Mouse (Mus musculus) left cerebral cortex, adult 8-10 months (tissue): ENCODE results near the gene Fxyd1. TPM values are rescaled to one million over a fixed set of nuclear protein-coding genes. Genes with fewer than 3 reads are reported as not detected.

Source experiments
- DNase-seq, 2 experiments: peaks; one replicate each; pipeline ENCODE4 v3.0.0; 2022; ENCODE audit warnings: low spot score in 2 of 2
- microRNA-seq, 2 experiments: library from miRNA; unstranded; fragments of <30 nt; microRNA quantifications; one replicate each; pipeline ENCODE4 v1.2.0; 2022
- total RNA-seq, 4 experiments: library from RNA; stranded (reverse); gene quantifications; 2 replicates each; pipeline ENCODE4 v1.2.4; 2022

The Fxyd1 gene
- total RNA-seq, 4 experiments from 2014 or later: 57.6 to 144 (median 110) TPM

DNA sequence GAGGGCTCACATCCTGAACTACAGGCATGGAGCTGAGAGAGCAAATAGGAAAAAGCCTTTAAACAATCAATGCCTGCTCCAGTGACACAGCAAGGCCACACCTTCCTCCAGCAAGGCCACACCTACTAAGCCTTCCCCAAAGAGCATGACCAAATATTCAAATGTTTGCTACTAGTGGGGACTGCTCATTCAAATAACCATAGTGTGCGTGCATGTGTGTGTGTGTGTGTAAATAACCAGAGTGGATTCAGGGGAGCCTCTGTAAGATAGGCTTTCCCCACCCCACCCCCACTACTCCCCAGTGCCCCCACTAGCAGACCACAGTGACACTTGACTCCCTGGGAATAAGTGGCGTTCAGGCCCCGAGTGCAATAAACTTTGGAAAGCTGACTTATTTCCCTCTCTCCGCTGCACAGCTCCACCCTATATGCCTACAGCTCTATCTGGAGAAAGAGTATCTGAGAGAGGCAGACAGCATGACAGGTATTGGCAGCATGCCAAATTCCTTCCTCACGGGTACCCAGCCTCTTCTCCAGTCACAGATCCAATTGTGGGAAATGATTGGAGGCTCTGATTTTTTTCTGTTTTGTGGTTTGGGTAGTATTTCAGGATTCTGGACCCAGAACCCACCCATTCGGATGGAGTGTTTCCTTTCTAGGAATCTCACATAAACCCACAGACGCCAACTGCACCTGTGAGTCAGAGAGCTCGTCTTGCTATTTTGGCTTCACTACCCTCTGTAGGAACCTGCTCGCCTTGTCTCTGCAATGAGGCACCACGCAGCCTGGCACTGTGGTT is 39.7 kb downstream of the Fxyd1 start:
- peak; percentile 39 to 89 for DNase-seq

DNA sequence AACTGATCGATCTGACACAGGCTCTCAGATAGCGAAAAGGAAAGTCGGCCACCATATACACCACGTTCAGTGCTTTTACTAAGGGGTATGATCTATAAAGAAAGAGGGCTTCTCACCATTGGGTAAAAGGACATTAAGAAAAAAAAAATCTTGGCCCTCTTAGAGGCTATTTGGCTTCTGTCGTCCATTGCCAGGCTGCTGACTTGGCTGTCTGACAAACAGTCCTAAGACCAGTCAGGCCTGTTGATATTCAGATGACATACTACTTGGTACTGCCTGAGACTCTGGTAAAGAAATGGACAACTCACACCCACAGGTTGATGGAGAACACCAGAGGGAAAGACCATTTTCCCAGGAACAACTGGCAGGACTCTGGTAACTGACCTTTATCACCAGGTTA is 44.0 kb downstream of the Fxyd1 start:
- DNase-seq: no peak

DNA sequence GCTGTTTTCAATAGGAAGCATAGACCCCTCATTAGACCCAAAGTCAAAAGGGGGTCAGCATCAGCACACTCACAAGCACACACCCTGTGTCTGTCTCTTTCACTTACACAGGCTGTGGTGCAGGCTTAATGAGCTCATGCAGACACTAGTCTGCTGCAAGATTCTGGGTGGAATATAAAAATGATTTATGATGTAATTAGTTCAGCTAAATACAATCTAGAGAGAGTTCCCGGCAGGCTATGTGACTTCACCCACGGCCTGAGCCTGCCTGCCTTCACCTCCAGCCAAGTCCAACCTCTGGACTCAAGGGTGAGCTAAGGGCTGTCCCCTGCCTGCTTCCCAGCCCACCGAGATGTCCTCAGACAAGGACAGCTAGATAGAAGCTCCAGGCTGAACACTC is 48.1 kb downstream of the Fxyd1 start:
- DNase-seq: no peak

DNA sequence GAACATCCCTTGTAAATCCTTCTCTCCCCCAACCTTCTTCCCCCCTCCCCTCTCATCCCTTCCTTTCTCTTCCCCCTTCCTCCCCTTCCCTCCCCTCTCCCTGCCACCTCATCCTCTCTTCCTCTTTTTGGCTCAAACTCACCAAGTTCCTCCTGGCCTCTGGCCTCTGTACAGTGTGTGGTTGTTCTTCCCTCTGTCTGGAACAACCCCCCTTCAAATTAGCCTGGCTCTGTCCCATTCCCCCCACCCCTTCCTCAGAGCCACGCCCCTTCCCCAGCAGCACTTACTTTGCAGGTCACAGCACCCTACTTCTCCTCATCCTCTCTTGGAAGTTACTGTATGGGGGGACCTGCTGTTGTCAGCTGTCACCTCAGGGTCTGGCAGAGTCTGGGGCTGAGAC is 48.8 kb downstream of the Fxyd1 start:
- DNase-seq: no peak

DNA sequence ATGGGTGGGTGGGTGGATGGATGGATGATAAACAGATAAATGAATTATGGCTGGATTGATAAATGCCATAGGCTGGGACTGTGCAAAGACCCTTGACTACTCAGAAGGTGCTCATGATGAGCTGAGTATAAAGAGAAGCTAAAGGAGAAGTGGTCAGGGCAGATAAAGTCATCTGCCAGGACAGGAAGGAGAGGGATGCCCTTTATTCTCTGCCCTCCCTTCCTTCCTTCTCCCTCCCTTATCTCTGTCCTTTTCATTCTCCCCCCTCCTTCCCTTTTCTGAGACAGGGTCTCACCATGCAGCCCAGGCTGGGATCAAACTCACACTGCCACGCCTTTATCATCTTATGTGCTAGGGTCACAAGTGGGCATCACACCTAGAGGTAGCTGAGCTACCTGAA is 49.2 kb downstream of the Fxyd1 start:
- no peak for DNase-seq

DNA sequence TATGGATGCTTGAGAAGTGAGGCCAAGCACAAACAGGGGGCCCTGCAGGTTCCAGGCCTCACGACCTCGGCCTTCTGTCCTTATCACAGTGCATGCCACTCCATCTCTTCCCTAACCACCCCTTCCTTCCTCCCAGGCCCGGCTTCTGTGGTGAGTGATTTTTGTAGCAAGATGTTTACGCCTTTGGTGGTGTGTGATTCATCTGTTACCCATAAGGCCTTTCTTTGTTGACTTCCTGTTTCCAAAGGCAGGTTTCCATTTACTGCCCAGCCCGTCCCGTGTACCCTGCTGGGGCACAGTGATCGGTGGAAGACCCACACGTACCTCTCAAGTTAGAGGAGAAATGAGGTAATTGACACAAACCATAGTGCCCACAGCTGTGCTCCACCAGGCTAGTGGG is 54.3 kb downstream of the Fxyd1 start:
- DNase-seq: no peak

Small RNAs within 50 kb of the gene (microRNA-seq; reads per million reads assigned to microRNA genes)
- 0 reads per million in 2 experiments for gene Mir7050

Other genes starting within 250 kb of the Fxyd1 start
- gene Ffar2, start 233.4 kb downstream of the Fxyd1 start, total RNA-seq: not detected
- gene Ffar3, start 201.0 kb downstream of the Fxyd1 start, total RNA-seq: not detected
- gene Ffar1, start 195.6 kb downstream of the Fxyd1 start, total RNA-seq: not detected
- gene Cd22, start 176.9 kb downstream of the Fxyd1 start, total RNA-seq: 1 to 10 TPM in 1 of 4 experiments, under 1 TPM in 2, not detected in 1; 0.24 to 1.8 (median 0.37) TPM
- gene Mag, start 142.3 kb downstream of the Fxyd1 start, total RNA-seq: 100 to 1,000 TPM; 200 to 254 (median 210) TPM
- gene Hamp2, start 132.5 kb downstream of the Fxyd1 start, total RNA-seq: not detected
- 1 to 10 TPM in 1 of 4 experiments, not detected in 3; 1.1 TPM for gene Hamp, start 113.2 kb downstream of the Fxyd1 start, total RNA-seq
- 100 to 1,000 TPM; 114 to 125 (median 120) TPM for gene Usf2, start 100.4 kb downstream of the Fxyd1 start, total RNA-seq
- 1 to 10 TPM; 5.2 to 6.6 (median 6.1) TPM for gene Lsr, start 83.7 kb downstream of the Fxyd1 start, total RNA-seq
- gene Fam187b, start 83.4 kb downstream of the Fxyd1 start, total RNA-seq: under 1 TPM in 2 of 4 experiments, not detected in 2; 0.18 to 0.30 TPM
- gene Fxyd5, start 14.7 kb downstream of the Fxyd1 start, total RNA-seq: 10 to 100 TPM; 25.8 to 33.5 (median 30.0) TPM
- 100 to 1,000 TPM; 162 to 173 (median 169) TPM for gene Fxyd7, start 5.7 kb downstream of the Fxyd1 start, total RNA-seq
- 10 to 100 TPM; 35.0 to 50.6 (median 40.8) TPM for gene Lgi4, start 2.1 kb upstream of the Fxyd1 start, total RNA-seq
- gene Fxyd3, start 19.5 kb upstream of the Fxyd1 start, total RNA-seq: 1 to 10 TPM in 3 of 4 experiments, under 1 TPM in 1; 0.75 to 2.1 (median 1.2) TPM
- gene Hpn, start 58.1 kb upstream of the Fxyd1 start, total RNA-seq: 1 to 10 TPM; 2.0 to 4.4 (median 3.5) TPM
- 100 to 1,000 TPM; 652 to 704 (median 680) TPM for gene Scn1b, start 69.8 kb upstream of the Fxyd1 start, total RNA-seq
- 100 to 1,000 TPM; 103 to 108 (median 105) TPM for gene Gramd1a, start 98.7 kb upstream of the Fxyd1 start, total RNA-seq
- not detected for gene Scgb2b2, start 233.3 kb upstream of the Fxyd1 start, total RNA-seq
- not detected for gene Scgb1b2, start 234.6 kb upstream of the Fxyd1 start, total RNA-seq